Mouse (Mus musculus) neural tube, embryonic 13.5 days (tissue): ENCODE data around the gene Sqstm1. TPM values are rescaled to one million over a fixed set of nuclear protein-coding genes. Genes with fewer than 3 reads are reported as not detected.
A peak's percentile ranks its signal among the peaks of the same experiment; 100 is the strongest.

Experiments used
- ATAC-seq: fragments of 200-750 bp; cut with Nextera tagmentation; 2 replicates; pipeline ENCODE4 v1.8.0; 2017; ENCODE audit warnings: low read depth, mild to moderate bottlenecking, moderate TSS enrichment, moderate library complexity
- H3K27ac ChIP-seq: fragments of 300-500 bp; sonication (generic); replicated peaks from 2 replicates; pipeline ENCODE4 v1.5.1; 2015; ENCODE audit warnings: moderate library complexity, mild to moderate bottlenecking, inconsistent platforms
- H3K27me3 ChIP-seq: fragments of 300-500 bp; sonication (generic); 2 replicates; pipeline ENCODE4 v1.6.1; 2015; ENCODE audit warnings: mild to moderate bottlenecking, inconsistent platforms
- H3K36me3 ChIP-seq: fragments of 300-500 bp; sonication (generic); 2 replicates; pipeline ENCODE4 v1.6.1; 2015; ENCODE audit warnings: mild to moderate bottlenecking, inconsistent platforms
- H3K4me1 ChIP-seq: fragments of 300-500 bp; sonication (generic); replicated peaks from 2 replicates; pipeline ENCODE4 v1.6.1; 2015; ENCODE audit warnings: inconsistent platforms
- H3K4me2 ChIP-seq: fragments of 300-500 bp; sonication (generic); 2 replicates; pipeline ENCODE4 v1.6.1; 2015; ENCODE audit warnings: inconsistent platforms, mild to moderate bottlenecking, moderate library complexity
- H3K4me3 ChIP-seq: fragments of 300-500 bp; sonication (generic); 2 replicates; pipeline ENCODE4 v1.5.1; 2015; ENCODE audit warnings: mild to moderate bottlenecking, inconsistent platforms
- H3K9ac ChIP-seq: fragments of 300-500 bp; sonication (generic); 2 replicates; pipeline ENCODE4 v1.6.1; 2015; ENCODE audit warnings: moderate library complexity, mild to moderate bottlenecking, inconsistent platforms
- H3K9me3 ChIP-seq: fragments of 300-500 bp; sonication (generic); 2 replicates; pipeline ENCODE4 v1.6.1; 2016; ENCODE audit warnings: inconsistent platforms
- whole genome bisulfite sequencing: fragments of 180-500 bp; shearing (Covaris S2); methylation state at CpG from one replicate; pipeline ENCODE4 v1.1.7; 2015; 5-methylcytosine and 5-hydroxymethylcytosine counted together
- polyA plus RNA-seq: library from polyadenylated mRNA; unstranded; fragments of >200 nt; fragmentation: Nextera tagmentation; extraction: Ambion mirVana; gene quantifications from 2 replicates; pipeline ENCODE4 v1.2.1, GENCODE M21; 2015

Gene Sqstm1
- polyA plus RNA-seq, 1 experiment from 2014 or later = 343 TPM

- H3K9me3 ChIP-seq = no peaks in the 10 kb centered on the region
- H3K4me3 ChIP-seq = no peak overlapping the region
- peaks cover 22% of the 10 kb centered on the region for H3K4me1 ChIP-seq
- no peak overlapping the region for H3K27ac ChIP-seq
- peaks cover 44% of the 10 kb centered on the region for H3K27me3 ChIP-seq
- 89% methylated on average over 9 of the region's 9 CpGs for WGBS
- no peak for ATAC-seq
- no peak overlapping the region for H3K4me2 ChIP-seq
- H3K36me3 ChIP-seq = peaks cover 14% of the 10 kb centered on the region
- no peak overlapping the region for H3K9ac ChIP-seq
These were observed 28.5 kb upstream of the Sqstm1 start for GRCm38 (mm10) chr11:50238821-50239791.

GRCm38 (mm10) chr11:50238324-50238723 lies 27.7 kb upstream of the Sqstm1 start, which contains the start of gene Ltc4s:
TSS of gene Ltc4s (minus strand) at chr11:50238616.
- no peak within 1 kb of the TSS for H3K9ac ChIP-seq
- peak within 1 kb of the TSS; percentile 93 for H3K4me2 ChIP-seq
- H3K36me3 ChIP-seq = peaks cover 21% of the 10 kb centered on the region
- no peaks in the 10 kb centered on the region for H3K9me3 ChIP-seq
- 41% methylated on average over 10 of the region's 10 CpGs for whole genome bisulfite sequencing
- H3K27ac ChIP-seq = no peak within 1 kb of the TSS
- ATAC-seq = no peak
- H3K27me3 ChIP-seq = peaks cover 44% of the 10 kb centered on the region
- peaks cover 22% of the 10 kb centered on the region for H3K4me1 ChIP-seq
- peak within 1 kb of the TSS; percentile 59 for H3K4me3 ChIP-seq

GRCm38 (mm10) chr11:50236937-50237835 lies 26.6 kb upstream of the Sqstm1 start:
- peak; percentile 59 for ATAC-seq
- 2% methylated on average over 66 of the region's 66 CpGs for WGBS
- peak overlapping the region; percentile 67 for H3K9ac ChIP-seq

GRCm38 (mm10) chr11:50236540-50236936 lies 25.9 kb upstream of the Sqstm1 start:
- H3K27me3 ChIP-seq = peaks cover 44% of the 10 kb centered on the region
- H3K36me3 ChIP-seq = peaks cover 39% of the 10 kb centered on the region
- H3K9me3 ChIP-seq = no peaks in the 10 kb centered on the region
- H3K9ac ChIP-seq = peak overlapping the region; percentile 67
- ATAC-seq = peak; percentile 87
- WGBS = 2% methylated on average over 19 of the region's 27 CpGs
- H3K27ac ChIP-seq = no peak overlapping the region
- peak overlapping the region; percentile 59 for H3K4me3 ChIP-seq
- peak overlapping the region; percentile 93 for H3K4me2 ChIP-seq
- H3K4me1 ChIP-seq = peaks cover 22% of the 10 kb centered on the region

More at GRCm38 (mm10) chr11:50236937-50237835, 26.6 kb upstream of the Sqstm1 start:
- Histone ChIP-seq H3K4me1 (peaks cover 22% of the 10 kb centered on the region), H3K27me3 (peaks cover 44% of the 10 kb centered on the region), H3K36me3 (peaks cover 33% of the 10 kb centered on the region), H3K4me2 (peak overlapping the region; percentile 93), H3K9me3 (no peaks in the 10 kb centered on the region), H3K4me3 (peak overlapping the region; percentile 59), H3K27ac (no peak overlapping the region)

GRCm38 (mm10) chr11:50234606-50235005 lies 24.0 kb upstream of the Sqstm1 start:
- Histone ChIP-seq H3K36me3 (peaks cover 48% of the 10 kb centered on the region), H3K4me3 (no peak overlapping the region), H3K4me1 (peaks cover 29% of the 10 kb centered on the region), H3K4me2 (no peak overlapping the region), H3K9ac (no peak overlapping the region), H3K27me3 (peaks cover 46% of the 10 kb centered on the region), H3K9me3 (no peaks in the 10 kb centered on the region), H3K27ac (no peak overlapping the region)
- WGBS = 97% methylated on average over 25 of the region's 25 CpGs
- no peak for ATAC-seq

- Histone ChIP-seq H3K27ac (no peak overlapping the region), H3K4me2 (no peak overlapping the region), H3K9ac (no peak overlapping the region), H3K4me1 (peaks cover 35% of the 10 kb centered on the region), H3K36me3 (peaks cover 48% of the 10 kb centered on the region), H3K9me3 (no peaks in the 10 kb centered on the region), H3K27me3 (peaks cover 41% of the 10 kb centered on the region), H3K4me3 (no peak overlapping the region)
- 83% methylated on average over 11 of the region's 11 CpGs for WGBS
- no peak for ATAC-seq
These were observed 23.4 kb upstream of the Sqstm1 start for GRCm38 (mm10) chr11:50233993-50234392.

- Histone ChIP-seq H3K4me3 (no peak overlapping the region), H3K9ac (no peak overlapping the region), H3K4me2 (no peak overlapping the region), H3K27me3 (peaks cover 31% of the 10 kb centered on the region), H3K4me1 (peaks cover 45% of the 10 kb centered on the region), H3K36me3 (peaks cover 48% of the 10 kb centered on the region), H3K9me3 (no peaks in the 10 kb centered on the region), H3K27ac (no peak overlapping the region)
- ATAC-seq = no peak
- WGBS = 94% methylated on average over 13 of the region's 13 CpGs
These were observed 22.4 kb upstream of the Sqstm1 start for GRCm38 (mm10) chr11:50233022-50233421.

GRCm38 (mm10) chr11:50231411-50231810 lies 20.8 kb upstream of the Sqstm1 start:
- H3K36me3 ChIP-seq = peaks cover 48% of the 10 kb centered on the region
- peak overlapping the region; percentile 36 for H3K4me2 ChIP-seq
- peaks cover 18% of the 10 kb centered on the region for H3K27me3 ChIP-seq
- H3K9ac ChIP-seq = no peak overlapping the region
- H3K4me3 ChIP-seq = no peak overlapping the region
- H3K4me1 ChIP-seq = peaks cover 49% of the 10 kb centered on the region
- 21% methylated on average over 8 of the region's 8 CpGs for WGBS
- no peak for ATAC-seq
- no peak overlapping the region for H3K27ac ChIP-seq
- no peaks in the 10 kb centered on the region for H3K9me3 ChIP-seq

- H3K4me3 ChIP-seq = no peak overlapping the region
- WGBS = 24% methylated on average over 45 of the region's 45 CpGs
- peak overlapping the region; percentile 36 for H3K4me2 ChIP-seq
- H3K9me3 ChIP-seq = no peaks in the 10 kb centered on the region
- H3K4me1 ChIP-seq = peaks cover 49% of the 10 kb centered on the region
- ATAC-seq = no peak
- no peak overlapping the region for H3K27ac ChIP-seq
- H3K9ac ChIP-seq = 0 out of 2 replicates have a peak overlapping the region, but pooled peaks have one; percentile 22
- peaks cover 14% of the 10 kb centered on the region for H3K27me3 ChIP-seq
- peaks cover 48% of the 10 kb centered on the region for H3K36me3 ChIP-seq
These were observed 20.1 kb upstream of the Sqstm1 start for GRCm38 (mm10) chr11:50230481-50231304.

GRCm38 (mm10) chr11:50229252-50229910 lies 18.8 kb upstream of the Sqstm1 start:
- WGBS = 47% methylated on average over 7 of the region's 7 CpGs
- Histone ChIP-seq H3K4me3 (no peak overlapping the region), H3K27ac (no peak overlapping the region), H3K4me1 (peaks cover 48% of the 10 kb centered on the region), H3K9ac (peak overlapping the region; percentile 2), H3K36me3 (peaks cover 37% of the 10 kb centered on the region), H3K9me3 (no peaks in the 10 kb centered on the region), H3K4me2 (no peak overlapping the region), H3K27me3 (0 out of 2 replicates have a peak, but pooled peaks cover 4% of the 10 kb centered on the region)
- no peak for ATAC-seq

GRCm38 (mm10) chr11:50228772-50229171 lies 18.1 kb upstream of the Sqstm1 start:
- Histone ChIP-seq H3K27me3 (0 out of 2 replicates have a peak, but pooled peaks cover 4% of the 10 kb centered on the region), H3K4me3 (no peak overlapping the region), H3K9me3 (no peaks in the 10 kb centered on the region), H3K4me2 (no peak overlapping the region), H3K27ac (no peak overlapping the region), H3K4me1 (peaks cover 54% of the 10 kb centered on the region), H3K9ac (peak overlapping the region; percentile 2), H3K36me3 (peaks cover 31% of the 10 kb centered on the region)
- WGBS = 22% methylated on average over 3 of the region's 3 CpGs
- no peak for ATAC-seq
